Mouse (Mus musculus) liver, postnatal 0 days (tissue): ENCODE measurements at regions not wholly inside any gene's neighbourhood (a gene's known extent, or its start where the extent isn't known, plus 50 kb on each side); places are given as distances from the start of the nearest gene placed in this dataset.

Experiments used
- CTCF ChIP-seq: sonication (generic); IDR thresholded peaks from 2 replicates; pipeline ENCODE4 v1.5.1; 2016; ENCODE audit warnings: antibody characterized with exemption, low read depth
- EP300 ChIP-seq: IDR thresholded peaks from 2 replicates; pipeline ENCODE4 v1.6.1; 2016; ENCODE audit warnings: antibody characterized with exemption, low read depth, mild to moderate bottlenecking

DNA sequence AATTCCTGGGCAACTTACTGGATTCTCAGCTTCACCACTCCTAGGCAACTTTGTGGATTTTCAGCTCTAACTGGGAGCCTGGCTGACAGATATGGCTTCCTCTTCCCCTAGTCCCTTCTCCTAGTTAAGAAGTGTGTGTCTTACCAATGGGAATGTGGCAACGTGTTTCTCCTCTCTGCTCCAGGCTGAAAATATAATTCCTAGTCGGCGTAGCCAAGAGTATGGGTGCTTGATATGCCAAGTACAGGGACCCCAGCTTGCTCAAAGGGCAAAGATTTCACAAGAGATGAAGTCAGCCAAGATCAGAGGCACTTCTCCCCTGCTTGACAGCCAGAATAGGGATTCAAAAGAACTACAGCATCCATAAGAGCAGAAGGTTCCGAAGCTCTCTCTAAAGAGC, 196.6 kb downstream of the Mreg start:
- TF ChIP-seq CTCF = no peak
- no peak for TF ChIP-seq EP300
